Mouse (Mus musculus) CH12.LX (cell line): Measurements from ENCODE around the gene Pafah1b1. TPM values are rescaled to one million over a fixed set of nuclear protein-coding genes. Genes with fewer than 3 reads are reported as not detected.

ENCODE experiments used
- DNase-seq: peaks from one replicate; pipeline ENCODE4 v3.0.0-alpha.2; 2013; ENCODE audit errors: extremely low read depth
- H3K27ac ChIP-seq: 2 replicates; pipeline ENCODE4 v1.5.1; 2012; ENCODE audit warnings: low read depth, mild to moderate bottlenecking, control low read depth, moderate library complexity; ENCODE audit not compliant: insufficient read depth
- H3K27me3 ChIP-seq: replicated peaks from 2 replicates; pipeline ENCODE3; 2012; ENCODE audit warnings: inconsistent platforms
- H3K36me3 ChIP-seq, 2 experiments: replicated peaks in 1 of 2; 2 replicates each; pipeline versions ENCODE3 to v1.6.1; 2012; ENCODE audit warnings: inconsistent platforms in 1 of 2, low read length in 1 of 2, mild to moderate bottlenecking in 1 of 2, mixed read lengths in 1 of 2, moderate library complexity in 1 of 2; ENCODE audit not compliant: control insufficient read depth in 1 of 2, insufficient read depth in 1 of 2
- H3K4me1 ChIP-seq, 2 experiments: 2 replicates each; pipeline ENCODE4 v1.6.1; 2012; ENCODE audit warnings: inconsistent platforms in 1 of 2, moderate library complexity in 1 of 2; ENCODE audit not compliant: insufficient read depth in 2 of 2, control insufficient read depth in 1 of 2
- H3K4me2 ChIP-seq: 2 replicates; pipeline ENCODE4 v1.6.1; 2012; ENCODE audit warnings: low read depth, mild to moderate bottlenecking, control low read depth; ENCODE audit not compliant: poor library complexity, insufficient read depth, severe bottlenecking
- H3K4me3 ChIP-seq, 3 experiments: fragments of 150-350 bp in 1 of 3; sonication (generic) in 1 of 3; replicated peaks in 1 of 3; 2 replicates each; pipeline versions ENCODE3 to v1.5.1; 2011 to 2012; ENCODE audit warnings: low read depth in 2 of 3, low read length in 2 of 3, mild to moderate bottlenecking in 2 of 3, moderate library complexity in 2 of 3, control low read depth in 1 of 3, improper control_type of control experiment in 1 of 3, inconsistent platforms in 1 of 3, mixed read lengths in 1 of 3; ENCODE audit not compliant: poor library complexity in 1 of 3
- H3K79me2 ChIP-seq: replicated peaks from 2 replicates; pipeline ENCODE4 v1.6.1; 2012; ENCODE audit warnings: mild to moderate bottlenecking, moderate library complexity; ENCODE audit not compliant: control insufficient read depth, poor library complexity, insufficient read depth, severe bottlenecking; ENCODE audit errors: extremely low read depth
- H3K9ac ChIP-seq: 2 replicates; pipeline ENCODE4 v1.6.1; 2012; ENCODE audit warnings: low read depth, mild to moderate bottlenecking, control low read depth, moderate library complexity; ENCODE audit not compliant: insufficient read depth
- H3K9me3 ChIP-seq: replicated peaks from 2 replicates; pipeline ENCODE3; 2012; ENCODE audit warnings: low read length, inconsistent platforms, mixed read lengths
- CHD2 ChIP-seq: IDR thresholded peaks from 2 replicates; pipeline ENCODE4 v1.6.1; 2011; ENCODE audit warnings: low read length, improper control_type of control experiment
- E2F4 ChIP-seq: IDR thresholded peaks from 2 replicates; pipeline ENCODE4 v1.6.1; 2011; ENCODE audit warnings: low read depth, low read length, improper control_type of control experiment; ENCODE audit not compliant: insufficient replicate concordance
- ELF1 ChIP-seq: IDR thresholded peaks from 2 replicates; pipeline ENCODE4 v1.6.1; 2014; ENCODE audit warnings: low read depth, mild to moderate bottlenecking, inconsistent platforms, low read length, improper control_type of control experiment
- EP300 ChIP-seq: IDR thresholded peaks from 2 replicates; pipeline ENCODE4 v1.6.1; 2011; ENCODE audit warnings: low read length, improper control_type of control experiment
- IRF4 ChIP-seq: IDR thresholded peaks from 2 replicates; pipeline ENCODE4 v1.6.1; 2014; ENCODE audit warnings: low read depth, mild to moderate bottlenecking, inconsistent platforms, low read length, improper control_type of control experiment
- JUN ChIP-seq: IDR thresholded peaks from 2 replicates; pipeline ENCODE4 v1.6.1; 2011; ENCODE audit warnings: low read depth, mild to moderate bottlenecking, low read length, improper control_type of control experiment, moderate library complexity; ENCODE audit not compliant: insufficient read depth
- JUND ChIP-seq: conservative IDR thresholded peaks from 2 replicates; pipeline ENCODE4 v1.6.1; 2011; ENCODE audit warnings: low read depth, low read length, improper control_type of control experiment
- KAT2A ChIP-seq: IDR thresholded peaks from 2 replicates; pipeline ENCODE4 v1.6.1; 2012; ENCODE audit warnings: low read length, improper control_type of control experiment, inconsistent platforms; ENCODE audit not compliant: insufficient replicate concordance
- MAFK ChIP-seq: IDR thresholded peaks from 2 replicates; pipeline ENCODE4 v1.6.1; 2011; ENCODE audit warnings: low read length, improper control_type of control experiment; ENCODE audit not compliant: insufficient replicate concordance
- MEF2A ChIP-seq: IDR thresholded peaks from 2 replicates; pipeline ENCODE4 v1.6.1; 2014; ENCODE audit warnings: low read depth, mild to moderate bottlenecking, inconsistent platforms, low read length, improper control_type of control experiment, borderline replicate concordance
- MYC ChIP-seq: IDR thresholded peaks from 2 replicates; pipeline ENCODE4 v1.6.1; 2011; ENCODE audit warnings: low read depth, mild to moderate bottlenecking, improper control_type of control experiment, low read length
- NELFE ChIP-seq: IDR thresholded peaks from 2 replicates; pipeline ENCODE4 v1.6.1; 2011; ENCODE audit warnings: low read depth, low read length, improper control_type of control experiment
- NRF1 ChIP-seq: IDR thresholded peaks from 2 replicates; pipeline ENCODE4 v1.6.1; 2014; ENCODE audit warnings: low read depth, mild to moderate bottlenecking, inconsistent platforms, low read length, improper control_type of control experiment, moderate library complexity
- PAX5 ChIP-seq: IDR thresholded peaks from 2 replicates; pipeline ENCODE4 v1.6.1; 2012; ENCODE audit warnings: low read length, inconsistent platforms, mixed read lengths
- POLR2AphosphoS2 ChIP-seq: IDR thresholded peaks from 2 replicates; pipeline ENCODE4 v1.6.1; 2011; ENCODE audit warnings: low read depth, low read length, improper control_type of control experiment
- RCOR1 ChIP-seq: conservative IDR thresholded peaks from 2 replicates; pipeline ENCODE4 v1.6.1; 2012; ENCODE audit warnings: low read depth, mild to moderate bottlenecking, inconsistent platforms, low read length, improper control_type of control experiment
- SIN3A ChIP-seq: IDR thresholded peaks from 2 replicates; pipeline ENCODE4 v1.6.1; 2012; ENCODE audit warnings: low read length, improper control_type of control experiment, inconsistent platforms
- SMC3 ChIP-seq: IDR thresholded peaks from 2 replicates; pipeline ENCODE4 v1.6.1; 2011; ENCODE audit warnings: low read depth, low read length, improper control_type of control experiment
- TBP ChIP-seq: conservative IDR thresholded peaks from 2 replicates; pipeline ENCODE4 v1.6.1; 2011; ENCODE audit warnings: low read depth, low read length, improper control_type of control experiment
- UBTF ChIP-seq: IDR thresholded peaks from 2 replicates; pipeline ENCODE4 v1.6.1; 2012; ENCODE audit warnings: low read depth, mild to moderate bottlenecking, inconsistent platforms, low read length, improper control_type of control experiment, moderate library complexity
- USF1 ChIP-seq: IDR thresholded peaks from 2 replicates; pipeline ENCODE4 v1.6.1; 2014; ENCODE audit warnings: low read depth, mild to moderate bottlenecking, inconsistent platforms, low read length, improper control_type of control experiment
- USF2 ChIP-seq: conservative IDR thresholded peaks from 2 replicates; pipeline ENCODE4 v1.6.1; 2011; ENCODE audit warnings: low read depth, low read length, improper control_type of control experiment
- ZKSCAN1 ChIP-seq: IDR thresholded peaks from 2 replicates; pipeline ENCODE4 v1.6.1; 2012; ENCODE audit warnings: low read depth, inconsistent platforms, low read length, improper control_type of control experiment, borderline replicate concordance
- ZMIZ1 ChIP-seq: IDR thresholded peaks from 2 replicates; pipeline ENCODE4 v1.6.1; 2012; ENCODE audit warnings: low read depth, mild to moderate bottlenecking, inconsistent platforms, low read length, improper control_type of control experiment
- ZNF384 ChIP-seq: IDR thresholded peaks from 2 replicates; pipeline ENCODE4 v1.6.1; 2012; ENCODE audit warnings: low read depth, low read length, improper control_type of control experiment, inconsistent platforms
- dilution Hi-C: fragments of 300-500 bp; cut with MboI; formaldehyde crosslinking; loops from 2 replicates; pipeline ENCODE4 v1.14.3; 2020; ENCODE audit warnings: low sequenced_read_pairs; ENCODE audit not compliant: extremely low pct_unique_long_range_greater_than_20kb, extremely low pct_ligation_motif_present
- in situ Hi-C: fragments of 300-500 bp; cut with MboI; formaldehyde crosslinking; loops from 3 replicates; pipeline ENCODE4 v1.14.3; 2019; ENCODE audit warnings: low sequenced_read_pairs, low pct_ligation_motif_present, low pct_unique_long_range_greater_than_20kb, mixed read lengths
- polyA plus RNA-seq: library from polyadenylated mRNA; unstranded; fragments of >175 nt; gene quantifications from 2 replicates; pipeline ENCODE4 v1.2.1, GENCODE M21; 2012; ENCODE audit warnings: low read depth; ENCODE audit not compliant: insufficient read length
- total RNA-seq, 2 experiments: library from RNA; depleted of rRNA; stranded (reverse); fragments of 300-350 nt in 1 of 2; fragments of >200 nt in 1 of 2; gene quantifications; 2 replicates each; pipeline ENCODE4 v1.2.3; 2012 to 2014

The Pafah1b1 gene
- total and polyA plus RNA-seq, 3 experiments = 53.9 to 136 (median 107) TPM

DNA sequence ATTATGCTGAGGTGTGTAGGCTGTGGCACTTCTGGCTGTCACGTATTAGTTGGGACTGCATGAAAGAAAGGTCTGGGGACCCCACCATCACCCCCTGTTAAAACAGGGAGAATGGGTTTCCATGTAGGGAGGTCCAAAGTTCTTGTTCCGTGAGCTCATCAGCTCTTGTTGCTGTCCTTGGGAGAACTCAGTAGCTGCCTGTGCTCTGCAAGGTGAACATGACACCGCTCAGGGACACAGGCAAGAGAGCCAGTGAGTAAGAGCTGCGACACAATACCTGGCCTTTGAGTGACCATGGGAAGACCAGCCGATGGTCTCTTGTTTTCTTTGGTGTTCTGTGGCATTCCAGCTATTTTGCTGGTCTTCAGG is 58.2 kb downstream of the Pafah1b1 start:
- peaks cover 87 to 99% of the 10 kb centered on the region in 2 experiments for H3K36me3 ChIP-seq
- H3K27me3 ChIP-seq = no peaks in the 10 kb centered on the region
- in situ Hi-C loops = no loop called here
- no peak for DNase-seq
- no peaks in the 10 kb centered on the region for H3K4me1 ChIP-seq
- no peak overlapping the region for H3K4me3 ChIP-seq
- H3K4me2 ChIP-seq = no peak overlapping the region
- H3K27ac ChIP-seq = no peak overlapping the region
- H3K79me2 ChIP-seq = no peaks in the 10 kb centered on the region
- dilution Hi-C loops = no loop called here
- TF ChIP-seq ZNF384 (no peak), MYC (no peak), ELF1 (no peak), USF1 (no peak), IRF4 (no peak), E2F4 (no peak), ZKSCAN1 (no peak), NELFE (no peak), KAT2A (no peak), CHD2 (no peak), JUN (no peak), ZMIZ1 (no peak), JUND (no peak), SIN3A (no peak), NRF1 (no peak), RCOR1 (no peak), MEF2A (no peak)
- no peak overlapping the region for H3K9ac ChIP-seq
- H3K9me3 ChIP-seq = no peaks in the 10 kb centered on the region

DNA sequence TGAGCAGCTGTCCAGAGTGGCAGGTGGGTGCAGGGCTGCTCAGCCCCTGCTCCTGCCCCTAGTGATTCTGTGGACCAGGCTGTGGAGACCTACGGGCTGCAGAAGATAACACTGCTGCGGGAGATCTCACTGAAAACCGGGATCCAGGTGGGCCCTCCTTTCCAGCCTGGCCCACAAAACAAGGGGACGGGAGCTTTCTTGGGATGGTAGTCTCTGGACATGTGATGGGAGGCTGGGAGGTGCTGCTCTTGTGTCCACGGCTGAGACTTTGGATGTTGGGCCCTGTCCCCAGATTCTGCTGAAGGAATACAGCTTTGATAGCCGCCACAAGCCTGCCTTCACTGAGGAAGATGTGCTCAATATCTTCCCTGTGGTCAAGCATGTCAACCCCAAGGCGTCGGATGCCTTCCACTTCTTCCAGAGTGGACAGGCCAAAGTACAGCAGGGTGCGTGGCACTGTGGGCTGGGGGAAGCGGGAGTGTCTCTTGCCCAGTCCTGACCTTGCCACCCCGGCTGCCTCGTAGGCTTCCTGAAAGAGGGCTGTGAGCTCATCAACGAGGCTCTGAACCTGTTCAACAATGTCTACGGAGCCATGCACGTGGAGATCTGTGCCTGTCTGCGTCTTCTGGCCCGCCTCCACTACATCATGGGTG is 58.7 kb downstream of the Pafah1b1 start:
- no peaks in the 10 kb centered on the region for H3K27me3 ChIP-seq
- no peaks in the 10 kb centered on the region for H3K9me3 ChIP-seq
- no peak for DNase-seq
- no peak overlapping the region for H3K4me2 ChIP-seq
- no peak overlapping the region for H3K27ac ChIP-seq
- dilution Hi-C loops = no loop called here
- H3K9ac ChIP-seq = no peak overlapping the region
- peaks cover 91 to 99% of the 10 kb centered on the region in 2 experiments for H3K36me3 ChIP-seq
- H3K4me1 ChIP-seq = no peaks in the 10 kb centered on the region
- no peak overlapping the region for H3K4me3 ChIP-seq
- TF ChIP-seq POLR2AphosphoS2 = no peak
- no peak for TF ChIP-seq SIN3A
- TF ChIP-seq NRF1 = no peak
- no peak for TF ChIP-seq SMC3
- TF ChIP-seq RCOR1 = no peak
- no peak for TF ChIP-seq E2F4
- TF ChIP-seq USF2 = no peak
- no peak for TF ChIP-seq MAFK
- TF ChIP-seq TBP = no peak
- no peak for TF ChIP-seq UBTF
- TF ChIP-seq PAX5 = no peak
- no peak for TF ChIP-seq EP300
- H3K79me2 ChIP-seq = no peaks in the 10 kb centered on the region
- in situ Hi-C loops = no loop called here
